Mouse (Mus musculus): ENCODE results near the gene Cnppd1. TPM values are rescaled to one million over a fixed set of nuclear protein-coding genes. Genes with fewer than 3 reads are reported as not detected.

The Cnppd1 gene
- polyA plus RNA-seq, 1 experiment from 2014 or later = 45.6 TPM

DNA sequence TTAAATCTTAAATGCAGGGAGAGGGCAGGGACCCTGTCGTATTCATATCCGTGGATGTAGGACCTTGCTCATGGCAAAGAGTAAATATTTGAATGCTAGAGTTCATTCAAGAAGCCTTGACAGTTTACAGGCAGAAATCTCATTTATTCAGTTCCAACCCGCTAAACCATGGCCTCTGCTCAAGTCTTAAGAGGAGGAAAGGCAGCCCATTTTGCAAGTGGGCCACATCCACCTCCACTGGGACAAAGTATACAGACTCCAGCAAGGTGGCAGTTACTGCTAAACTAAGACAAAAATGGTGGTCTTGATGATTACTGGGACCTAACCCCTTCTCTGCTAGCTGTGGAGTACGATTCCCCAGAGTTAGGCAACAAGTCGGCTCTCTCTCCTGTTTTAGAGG is 17.1 kb downstream of the Cnppd1 start:
- no peaks in the 10 kb centered on the region for H3K36me3 ChIP-seq (ENCODE audit: control insufficient read depth, insufficient read depth)
- peak overlapping the region; percentile 43 for H3K9ac ChIP-seq (ENCODE audit: low read depth, low read length)
- H3K27ac ChIP-seq (ENCODE audit: low read depth, low read length) = peak overlapping the region; percentile 97
- 0 out of 2 replicates have a peak, but pooled peaks cover 5% of the 10 kb centered on the region for H3K4me1 ChIP-seq (replicated peaks; ENCODE audit: control insufficient read depth, insufficient read depth, low read length)
- WGBS = 23% methylated on average over 5 of the region's 5 CpGs
- ATAC-seq = no peak
- no peak for TF ChIP-seq CTCF (IDR thresholded peaks at IDR 0.05; ENCODE audit: low read depth)
- H3K27me3 ChIP-seq (replicated peaks; ENCODE audit: control insufficient read depth, insufficient read depth, low read length) = no peaks in the 10 kb centered on the region
- no peaks in the 10 kb centered on the region for H3K9me3 ChIP-seq (ENCODE audit: control insufficient read depth)
- peak overlapping the region; percentile 51 for H3K4me3 ChIP-seq (ENCODE audit: low read depth, low read length)
- peak overlapping the region; percentile 69 for H3K4me2 ChIP-seq (replicated peaks; ENCODE audit: low read depth)

DNA sequence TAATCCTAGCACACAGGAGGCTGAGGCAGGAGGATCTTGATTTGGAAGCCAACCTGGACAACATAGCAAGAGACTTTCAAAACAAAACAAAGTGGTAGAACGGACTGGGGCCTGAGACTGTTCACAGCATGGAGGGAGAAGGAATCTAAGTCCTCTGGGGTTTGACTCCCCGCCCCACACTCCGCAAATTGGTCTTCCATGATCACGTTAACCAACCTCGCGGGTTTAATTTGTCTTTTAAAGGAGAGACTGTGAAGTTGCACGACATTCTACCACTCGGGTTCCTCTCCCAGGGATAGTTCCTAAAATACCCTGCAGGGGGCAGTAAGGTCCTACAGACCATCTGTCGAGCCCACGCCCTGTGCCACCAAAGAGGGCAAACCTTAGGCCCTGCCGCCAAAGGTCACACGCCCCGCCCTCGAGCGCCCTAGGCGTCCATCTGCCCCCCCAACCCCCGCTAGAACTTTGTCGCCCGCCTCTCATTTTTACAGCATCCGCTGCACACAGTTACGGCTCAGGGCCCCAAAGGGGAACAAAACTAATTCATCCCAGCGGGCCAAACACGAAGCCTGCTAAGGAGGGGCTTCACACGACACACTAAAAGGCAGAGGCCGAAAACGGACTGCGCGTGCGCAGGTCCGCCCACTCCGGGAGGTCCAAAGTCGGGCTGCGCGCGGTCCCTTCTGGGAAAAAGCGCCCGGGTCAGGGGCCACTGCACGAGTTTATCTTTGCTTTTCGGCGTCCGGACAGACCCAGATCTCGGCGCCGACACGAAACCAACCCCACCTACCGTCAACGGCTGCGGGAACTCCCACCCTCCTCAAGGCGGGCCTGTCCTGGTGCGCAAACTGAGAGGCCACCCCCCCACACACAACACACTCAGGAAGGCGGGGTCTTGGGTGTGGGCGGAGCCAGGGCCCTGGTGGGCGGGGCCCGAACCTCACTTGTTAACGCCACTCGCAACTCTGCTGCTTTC is 17.9 kb downstream of the Cnppd1 start, which contains the start of gene Nhej1:
TSS of gene Nhej1 (minus strand) at position 855 of the 976 bp plus-strand sequence.
- Histone ChIP-seq H3K27ac (ENCODE audit: low read depth, low read length) (peak within 1 kb of the TSS; percentile 97), H3K9me3 (ENCODE audit: control insufficient read depth) (no peaks in the 10 kb centered on the region), H3K4me2 (replicated peaks; ENCODE audit: low read depth) (peak within 1 kb of the TSS; percentile 69), H3K4me3 (ENCODE audit: low read depth, low read length) (peak within 1 kb of the TSS; percentile 51), H3K27me3 (replicated peaks; ENCODE audit: control insufficient read depth, insufficient read depth, low read length) (no peaks in the 10 kb centered on the region), H3K36me3 (ENCODE audit: control insufficient read depth, insufficient read depth) (no peaks in the 10 kb centered on the region), H3K4me1 (replicated peaks; ENCODE audit: control insufficient read depth, insufficient read depth, low read length) (0 out of 2 replicates have a peak, but pooled peaks cover 5% of the 10 kb centered on the region), H3K9ac (ENCODE audit: low read depth, low read length) (peak within 1 kb of the TSS; percentile 43)
- ATAC-seq = peak; percentile 96
- peak; percentile 91 for TF ChIP-seq CTCF (IDR thresholded peaks at IDR 0.05; ENCODE audit: low read depth)
- WGBS = 1% methylated on average over 56 of the region's 56 CpGs

- 86% methylated on average over 3 of the region's 3 CpGs for WGBS
- ATAC-seq = no peak
- Histone ChIP-seq H3K27ac (ENCODE audit: low read depth, low read length) (no peak overlapping the region), H3K36me3 (ENCODE audit: control insufficient read depth, insufficient read depth) (no peaks in the 10 kb centered on the region), H3K9ac (ENCODE audit: low read depth, low read length) (no peak overlapping the region), H3K4me2 (replicated peaks; ENCODE audit: low read depth) (no peak overlapping the region), H3K4me1 (replicated peaks; ENCODE audit: control insufficient read depth, insufficient read depth, low read length) (0 out of 2 replicates have a peak, but pooled peaks cover 5% of the 10 kb centered on the region), H3K9me3 (ENCODE audit: control insufficient read depth) (no peaks in the 10 kb centered on the region), H3K27me3 (replicated peaks; ENCODE audit: control insufficient read depth, insufficient read depth, low read length) (no peaks in the 10 kb centered on the region), H3K4me3 (ENCODE audit: low read depth, low read length) (no peak overlapping the region)
- peak; percentile 57 for TF ChIP-seq CTCF (IDR thresholded peaks at IDR 0.05; ENCODE audit: low read depth)
Measured at GRCm38 (mm10) chr1:75122211-75122610, 20.3 kb downstream of the Cnppd1 start.

Other genes starting within 250 kb of the Cnppd1 start
- 0.71 and 1.2 TPM in 2 replicates for gene Cryba2, start 249.6 kb downstream of the Cnppd1 start, polyA plus RNA-seq (2015; fragmentation: Nextera tagmentation; extraction: Ambion mirVana)
- gene Cfap65, start 207.1 kb downstream of the Cnppd1 start, polyA plus RNA-seq (2015; fragmentation: Nextera tagmentation; extraction: Ambion mirVana) = 0.03 and 0.04 TPM in 2 replicates
- 24.9 and 25.3 TPM in 2 replicates for gene Ihh, start 191.0 kb downstream of the Cnppd1 start, polyA plus RNA-seq (2015; fragmentation: Nextera tagmentation; extraction: Ambion mirVana)
- gene Nhej1, start 17.5 kb downstream of the Cnppd1 start, polyA plus RNA-seq (2015; fragmentation: Nextera tagmentation; extraction: Ambion mirVana) = 5.0 TPM in 2 replicates
- 2.5 and 3.2 TPM in 2 replicates for gene Slc23a3, start 8.8 kb downstream of the Cnppd1 start, polyA plus RNA-seq (2015; fragmentation: Nextera tagmentation; extraction: Ambion mirVana)
- gene Retreg2, start 67 bp upstream of the Cnppd1 start, polyA plus RNA-seq (2015; fragmentation: Nextera tagmentation; extraction: Ambion mirVana) = 48.4 and 49.0 TPM in 2 replicates
- 47.5 and 51.2 TPM in 2 replicates for gene Zfand2b, start 25.9 kb upstream of the Cnppd1 start, polyA plus RNA-seq (2015; fragmentation: Nextera tagmentation; extraction: Ambion mirVana)
- gene Abcb6, start 37.7 kb upstream of the Cnppd1 start, polyA plus RNA-seq (2015; fragmentation: Nextera tagmentation; extraction: Ambion mirVana) = 13.9 and 17.1 TPM in 2 replicates
- 10.7 and 10.8 TPM in 2 replicates for gene Ankzf1, start 49.4 kb upstream of the Cnppd1 start, polyA plus RNA-seq (2015; fragmentation: Nextera tagmentation; extraction: Ambion mirVana)
- 23.5 and 25.2 TPM in 2 replicates for gene Atg9a, start 49.5 kb upstream of the Cnppd1 start, polyA plus RNA-seq (2015; fragmentation: Nextera tagmentation; extraction: Ambion mirVana)
- gene Glb1l, start 68.1 kb upstream of the Cnppd1 start, polyA plus RNA-seq (2015; fragmentation: Nextera tagmentation; extraction: Ambion mirVana) = 3.6 and 3.7 TPM in 2 replicates
- gene Stk16, start 68.1 kb upstream of the Cnppd1 start, polyA plus RNA-seq (2015; fragmentation: Nextera tagmentation; extraction: Ambion mirVana) = 50.5 and 54.4 TPM in 2 replicates
- 113 and 119 TPM in 2 replicates for gene Tuba4a, start 77.2 kb upstream of the Cnppd1 start, polyA plus RNA-seq (2015; fragmentation: Nextera tagmentation; extraction: Ambion mirVana)
- gene A630095N17Rik, start 89.4 kb upstream of the Cnppd1 start, polyA plus RNA-seq (2015; fragmentation: Nextera tagmentation; extraction: Ambion mirVana) = not detected in 2 replicates
- gene Dnajb2, start 93.7 kb upstream of the Cnppd1 start, polyA plus RNA-seq (2015; fragmentation: Nextera tagmentation; extraction: Ambion mirVana) = 10.9 and 11.4 TPM in 2 replicates
- gene Ptprn, start 121.8 kb upstream of the Cnppd1 start, polyA plus RNA-seq (2015; fragmentation: Nextera tagmentation; extraction: Ambion mirVana) = 3.0 TPM in 2 replicates
- gene Resp18, start 135.7 kb upstream of the Cnppd1 start, polyA plus RNA-seq (2015; fragmentation: Nextera tagmentation; extraction: Ambion mirVana) = 12.9 and 15.9 TPM in 2 replicates
- gene Dnpep, start 175.3 kb upstream of the Cnppd1 start, polyA plus RNA-seq (2015; fragmentation: Nextera tagmentation; extraction: Ambion mirVana) = 125 and 130 TPM in 2 replicates
- gene Des, start 217.6 kb upstream of the Cnppd1 start, polyA plus RNA-seq (2015; fragmentation: Nextera tagmentation; extraction: Ambion mirVana) = 233 and 254 TPM in 2 replicates
- gene Speg, start 232.6 kb upstream of the Cnppd1 start, polyA plus RNA-seq (2015; fragmentation: Nextera tagmentation; extraction: Ambion mirVana) = 20.1 and 21.3 TPM in 2 replicates

All from intestine, postnatal 0 days (tissue).